Mouse (Mus musculus) G1E (cell line): ENCODE measurements around the gene Fam155a. TPM values are rescaled to one million over a fixed set of nuclear protein-coding genes. Genes with fewer than 3 reads are reported as not detected.

Source experiments
- ATAC-seq: 2 replicates; pipeline ENCODE4 v1.8.0; 2016; ENCODE audit warnings: mild to moderate bottlenecking; ENCODE audit not compliant: insufficient number of reproducible peaks, poor library complexity, low FRiP score, severe bottlenecking; ENCODE audit errors: extremely low read depth
- DNase-seq: peaks from one replicate; pipeline ENCODE4 v3.0.0; 2012; ENCODE audit warnings: low spot score
- H3K27me3 ChIP-seq: 2 replicates; pipeline ENCODE4 v1.6.1; 2012; ENCODE audit warnings: mild to moderate bottlenecking, low read length, inconsistent platforms; ENCODE audit not compliant: insufficient read depth
- H3K36me3 ChIP-seq: replicated peaks from 2 replicates; pipeline ENCODE3; 2012; ENCODE audit warnings: mild to moderate bottlenecking, inconsistent platforms
- H3K4me1 ChIP-seq: 2 replicates; pipeline ENCODE4 v1.6.1; 2012; ENCODE audit warnings: low read depth, low read length, inconsistent platforms, mixed read lengths; ENCODE audit not compliant: insufficient read depth
- H3K4me3 ChIP-seq: 2 replicates; pipeline ENCODE4 v1.5.1; 2012; ENCODE audit warnings: low read depth, mild to moderate bottlenecking, inconsistent platforms, low read length, moderate library complexity, mixed read lengths
- H3K9me3 ChIP-seq: replicated peaks from 2 replicates; pipeline ENCODE4 v1.6.1; 2012; ENCODE audit warnings: inconsistent platforms
- CTCF ChIP-seq: IDR thresholded peaks from 2 replicates; pipeline ENCODE4 v1.5.1; 2012; ENCODE audit warnings: low read depth, low read length, inconsistent platforms, mixed read lengths
- GATA1 ChIP-seq: IDR thresholded peaks from 2 replicates; pipeline ENCODE4 v1.6.1; 2012; ENCODE audit warnings: borderline replicate concordance, low read length, inconsistent platforms, mixed read lengths
- GATA2 ChIP-seq: IDR thresholded peaks from 2 replicates; pipeline ENCODE4 v1.6.1; 2012; ENCODE audit warnings: low read depth, low read length, inconsistent platforms, borderline replicate concordance
- POLR2AphosphoS5 ChIP-seq: IDR thresholded peaks from 2 replicates; pipeline ENCODE4 v1.6.1; 2012; ENCODE audit warnings: low read depth, low read length, inconsistent platforms; ENCODE audit not compliant: insufficient replicate concordance
- TAL1 ChIP-seq: conservative IDR thresholded peaks from 2 replicates; pipeline ENCODE4 v1.6.1; 2012; ENCODE audit warnings: low read depth, low read length, inconsistent platforms, mixed read lengths
- polyA plus RNA-seq: library from polyadenylated mRNA; stranded (reverse); fragments of >175 nt; gene quantifications from 2 replicates; pipeline ENCODE4 v1.2.3, GENCODE M21; 2012
- total RNA-seq, 2 experiments: library from RNA; stranded (forward) in 1 of 2; stranded (reverse) in 1 of 2; fragments of 200-1000 nt in 1 of 2; fragments of >200 nt in 1 of 2; fragmentation: Nextera tagmentation in 1 of 2; gene quantifications; 2 replicates each; pipeline ENCODE4 v1.2.3; 2014 to 2017

The Fam155a gene
- total and polyA plus RNA-seq, 3 experiments: 0.27 TPM; not detected in 2

- ATAC-seq: no peak
- no peak for TF ChIP-seq POLR2AphosphoS5
- TF ChIP-seq GATA2: no peak
- TF ChIP-seq CTCF: no peak
- no peak overlapping the region for H3K4me3 ChIP-seq
- H3K36me3 ChIP-seq: no peaks in the 10 kb centered on the region
- no peaks in the 10 kb centered on the region for H3K9me3 ChIP-seq
- H3K4me1 ChIP-seq: no peaks in the 10 kb centered on the region
- DNase-seq: no peak
- peaks cover 7% of the 10 kb centered on the region; the same call in 1 of the 2 replicates for H3K27me3 ChIP-seq
These were observed 563.4 kb downstream of the Fam155a start for GRCm38 (mm10) chr8:9207505-9208051.

- TF ChIP-seq TAL1 (no peak), CTCF (no peak), GATA1 (no peak), GATA2 (no peak), POLR2AphosphoS5 (no peak)
These were observed 566.5 kb downstream of the Fam155a start for GRCm38 (mm10) chr8:9204345-9205067.

GRCm38 (mm10) chr8:9200099-9200498 is 570.9 kb downstream of the Fam155a start:
- Histone ChIP-seq H3K4me3 (no peak overlapping the region), H3K27me3 (no peaks in the 10 kb centered on the region), H3K36me3 (no peaks in the 10 kb centered on the region), H3K9me3 (no peaks in the 10 kb centered on the region), H3K4me1 (no peaks in the 10 kb centered on the region)
- no peak for DNase-seq
- ATAC-seq: no peak
- TF ChIP-seq POLR2AphosphoS5 (no peak), CTCF (no peak), GATA1 (no peak), TAL1 (no peak), GATA2 (no peak)

More at GRCm38 (mm10) chr8:9204345-9205067, 566.5 kb downstream of the Fam155a start:
- Histone ChIP-seq H3K9me3 (no peaks in the 10 kb centered on the region), H3K4me1 (no peaks in the 10 kb centered on the region), H3K27me3 (peaks cover 5% of the 10 kb centered on the region; the same call in 1 of the 2 replicates), H3K36me3 (no peaks in the 10 kb centered on the region), H3K4me3 (no peak overlapping the region)
- no peak for ATAC-seq
- DNase-seq: no peak

- no peaks in the 10 kb centered on the region for H3K36me3 ChIP-seq
- no peaks in the 10 kb centered on the region for H3K27me3 ChIP-seq
- H3K4me3 ChIP-seq: no peak overlapping the region
- H3K4me1 ChIP-seq: no peaks in the 10 kb centered on the region
- H3K9me3 ChIP-seq: no peaks in the 10 kb centered on the region
- TF ChIP-seq POLR2AphosphoS5 (no peak), CTCF (no peak), TAL1 (no peak), GATA2 (no peak), GATA1 (no peak)
- DNase-seq (no peak), ATAC-seq (no peak)
These were observed 579.3 kb downstream of the Fam155a start for GRCm38 (mm10) chr8:9191682-9192081.

- H3K4me1 ChIP-seq: no peaks in the 10 kb centered on the region
- H3K9me3 ChIP-seq: no peaks in the 10 kb centered on the region
- H3K36me3 ChIP-seq: no peaks in the 10 kb centered on the region
- DNase-seq: no peak
- TF ChIP-seq POLR2AphosphoS5 (no peak), CTCF (no peak), TAL1 (no peak), GATA1 (no peak), GATA2 (no peak)
- no peak overlapping the region for H3K4me3 ChIP-seq
- no peak for ATAC-seq
- H3K27me3 ChIP-seq: no peaks in the 10 kb centered on the region
These were observed 582.3 kb downstream of the Fam155a start for GRCm38 (mm10) chr8:9188616-9189015.

GRCm38 (mm10) chr8:9185200-9185599 is 585.8 kb downstream of the Fam155a start:
- Histone ChIP-seq H3K27me3 (no peaks in the 10 kb centered on the region), H3K36me3 (no peaks in the 10 kb centered on the region), H3K4me3 (no peak overlapping the region), H3K4me1 (no peaks in the 10 kb centered on the region), H3K9me3 (no peaks in the 10 kb centered on the region)
- no peak for ATAC-seq
- TF ChIP-seq CTCF: no peak
- no peak for TF ChIP-seq GATA2
- no peak for TF ChIP-seq GATA1
- TF ChIP-seq POLR2AphosphoS5: no peak
- TF ChIP-seq TAL1: no peak
- DNase-seq: no peak
